Mouse (Mus musculus): ENCODE data around the gene Ryr2. TPM values are rescaled to one million over a fixed set of nuclear protein-coding genes. Genes with fewer than 3 reads are reported as not detected.

The Ryr2 gene
- polyA plus RNA-seq, 1 experiment from 2014 or later = 22.0 TPM

DNA sequence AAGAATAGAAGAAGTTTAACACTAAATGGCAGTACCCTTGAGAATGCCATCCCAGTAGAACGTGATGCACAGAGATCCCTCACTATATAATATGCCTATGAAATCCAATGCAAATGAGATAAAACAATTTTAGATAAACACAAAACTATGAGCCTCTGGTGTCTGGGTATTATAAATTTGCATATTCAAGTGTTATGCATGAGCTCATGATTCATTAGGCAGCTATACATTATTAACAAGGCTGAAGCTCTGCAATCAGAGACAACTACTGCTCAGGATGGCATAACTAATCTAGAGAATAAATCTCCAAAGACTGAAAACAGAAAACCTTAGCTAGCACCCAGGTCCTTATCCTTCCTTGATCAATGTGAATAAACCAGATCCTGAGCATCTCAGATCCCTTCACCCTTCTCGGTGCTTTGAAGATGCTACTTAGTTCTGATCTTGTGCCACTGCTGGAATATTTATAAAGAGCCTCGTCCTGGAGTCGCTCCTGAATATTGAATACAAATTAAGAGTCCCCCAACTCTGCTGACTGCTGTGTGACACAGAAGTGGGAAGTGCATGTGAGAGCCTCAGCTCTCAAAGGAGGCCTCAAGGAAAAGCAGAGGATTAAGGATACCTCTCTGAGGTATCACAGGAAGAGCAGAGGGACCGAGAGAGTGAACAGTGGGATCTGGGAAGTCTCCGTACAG lies 97.6 kb downstream of the Ryr2 start:
- H3K4me1 ChIP-seq = peaks cover 38% of the 10 kb centered on the region
- no peaks in the 10 kb centered on the region for H3K36me3 ChIP-seq
- no peaks in the 10 kb centered on the region for H3K9me3 ChIP-seq
- no peaks in the 10 kb centered on the region for H3K27me3 ChIP-seq (ENCODE audit: insufficient read depth, poor library complexity, severe bottlenecking)
- no peak overlapping the region for H3K4me3 ChIP-seq
- no peak overlapping the region for H3K27ac ChIP-seq
- 74% methylated on average over 6 of the region's 6 CpGs for WGBS
- DNase-seq (ENCODE audit: low spot score) = no peak

DNA sequence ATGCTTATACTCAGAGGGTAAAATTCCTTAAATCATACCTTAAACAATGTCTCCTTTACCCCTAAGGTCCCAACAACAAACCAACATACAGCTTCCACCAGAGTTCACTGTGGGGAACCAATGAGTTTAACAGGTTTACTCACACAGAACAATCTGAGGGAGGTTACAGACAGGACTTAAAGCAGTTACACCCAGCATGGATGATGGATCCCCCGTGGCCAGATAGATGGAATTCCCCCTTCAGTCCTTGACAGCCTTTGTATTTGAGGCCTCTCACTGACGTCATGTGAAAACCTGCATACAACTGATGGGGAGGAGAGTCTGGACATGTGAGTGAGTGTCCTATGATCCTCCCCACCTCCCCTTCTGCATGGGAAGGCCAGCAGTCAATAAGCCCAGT lies 99.2 kb downstream of the Ryr2 start:
- H3K4me1 ChIP-seq = peaks cover 38% of the 10 kb centered on the region
- WGBS = 72% methylated on average over 2 of the region's 2 CpGs
- H3K36me3 ChIP-seq = no peaks in the 10 kb centered on the region
- no peak overlapping the region for H3K4me3 ChIP-seq
- H3K27ac ChIP-seq = no peak overlapping the region
- H3K9me3 ChIP-seq = no peaks in the 10 kb centered on the region
- H3K27me3 ChIP-seq (ENCODE audit: insufficient read depth, poor library complexity, severe bottlenecking) = no peaks in the 10 kb centered on the region
- DNase-seq (ENCODE audit: low spot score) = no peak

DNA sequence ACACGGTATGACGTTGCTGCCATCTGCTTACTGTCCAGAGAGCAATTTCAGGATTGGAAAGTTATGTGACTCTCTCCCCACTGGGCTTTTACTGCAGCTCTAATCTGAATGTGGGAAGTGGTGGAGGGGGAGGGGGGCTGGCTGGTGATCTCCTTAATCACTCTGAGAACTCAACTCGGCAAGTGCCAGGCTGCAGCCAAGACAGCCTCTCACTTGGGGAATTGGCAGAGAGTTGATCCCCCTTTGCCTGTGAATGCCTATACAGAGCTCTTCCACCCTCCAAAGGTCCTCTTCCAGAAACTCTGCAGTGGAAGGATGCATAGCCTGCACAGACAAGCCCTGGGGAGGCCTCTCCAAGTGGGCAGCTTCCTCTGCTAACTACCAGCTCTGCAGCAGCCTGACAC lies 104.9 kb downstream of the Ryr2 start:
- Histone ChIP-seq H3K27me3 (ENCODE audit: insufficient read depth, poor library complexity, severe bottlenecking) (no peaks in the 10 kb centered on the region), H3K27ac (0 out of 2 replicates have a peak overlapping the region, but pooled peaks have one; percentile 23), H3K4me3 (no peak overlapping the region), H3K4me1 (peaks cover 40% of the 10 kb centered on the region), H3K36me3 (no peaks in the 10 kb centered on the region), H3K9me3 (no peaks in the 10 kb centered on the region)
- 30% methylated on average over 3 of the region's 3 CpGs for WGBS
- DNase-seq (ENCODE audit: low spot score) = peak; percentile 78

DNA sequence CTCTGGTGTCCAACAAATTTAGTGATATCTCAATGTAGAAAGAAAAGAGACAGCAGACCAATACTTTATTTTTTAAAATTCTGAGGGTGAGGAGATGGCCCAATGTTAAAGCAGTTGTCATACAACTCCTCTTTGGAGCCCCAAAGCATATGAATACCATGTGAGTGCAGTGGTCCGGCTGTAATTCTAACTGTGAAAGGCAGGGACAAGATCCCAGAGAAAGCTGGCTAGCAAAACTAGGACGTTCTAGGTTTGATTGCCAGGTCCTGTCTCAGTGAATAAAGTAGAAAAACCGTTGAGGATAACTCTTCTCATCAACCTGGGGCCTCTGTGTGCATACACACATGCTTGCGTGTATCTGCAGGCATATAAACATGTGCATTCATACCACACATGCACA lies 106.9 kb downstream of the Ryr2 start:
- Histone ChIP-seq H3K27me3 (ENCODE audit: insufficient read depth, poor library complexity, severe bottlenecking) (no peaks in the 10 kb centered on the region), H3K4me3 (no peak overlapping the region), H3K9me3 (no peaks in the 10 kb centered on the region), H3K4me1 (peaks cover 24% of the 10 kb centered on the region), H3K36me3 (no peaks in the 10 kb centered on the region), H3K27ac (no peak overlapping the region)
- WGBS = 69% methylated on average over 4 of the region's 4 CpGs
- DNase-seq (ENCODE audit: low spot score) = no peak

DNA sequence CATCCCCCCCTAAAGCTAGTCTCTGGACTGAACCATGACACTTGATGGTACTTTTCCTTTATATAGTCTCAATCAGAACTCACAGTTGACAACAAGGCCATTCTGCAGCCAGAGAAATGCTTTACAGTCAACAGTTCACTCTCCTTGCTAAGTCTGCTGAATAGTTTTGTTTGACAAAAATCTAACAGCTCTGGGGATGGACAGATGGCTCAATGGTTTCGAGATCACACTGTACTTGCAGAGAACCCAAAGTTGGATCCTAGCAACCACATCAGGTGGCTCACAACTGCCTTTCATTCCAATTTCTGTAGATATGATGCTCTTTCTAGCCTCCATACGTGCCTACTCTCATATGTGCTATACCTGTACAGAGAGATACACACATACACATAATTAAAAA lies 109.4 kb downstream of the Ryr2 start:
- no peaks in the 10 kb centered on the region for H3K36me3 ChIP-seq
- no peaks in the 10 kb centered on the region for H3K9me3 ChIP-seq
- H3K27ac ChIP-seq = no peak overlapping the region
- 84% methylated on average over 2 of the region's 2 CpGs for WGBS
- H3K4me1 ChIP-seq = peaks cover 15% of the 10 kb centered on the region
- no peaks in the 10 kb centered on the region for H3K27me3 ChIP-seq (ENCODE audit: insufficient read depth, poor library complexity, severe bottlenecking)
- DNase-seq (ENCODE audit: low spot score) = no peak
- no peak overlapping the region for H3K4me3 ChIP-seq

DNA sequence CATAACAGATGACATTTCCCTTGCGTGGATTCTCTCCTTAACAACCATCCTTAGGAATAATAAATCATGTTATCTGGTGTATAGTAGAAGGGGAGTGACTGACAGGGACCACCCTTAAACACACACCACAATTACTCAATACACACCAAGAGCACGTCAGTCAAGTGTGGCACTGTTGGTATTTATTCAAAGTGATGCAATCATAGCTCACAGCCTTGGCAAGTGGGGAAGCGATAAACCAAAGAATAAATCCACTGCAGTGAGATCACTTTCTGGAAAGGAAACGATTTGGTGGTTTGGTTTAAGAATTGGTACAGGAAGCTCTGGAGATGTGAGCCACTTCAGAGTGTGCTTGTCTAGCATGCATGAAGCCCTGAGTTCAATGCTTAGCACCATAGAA lies 119.2 kb downstream of the Ryr2 start:
- no peaks in the 10 kb centered on the region for H3K27me3 ChIP-seq (ENCODE audit: insufficient read depth, poor library complexity, severe bottlenecking)
- no peak overlapping the region for H3K4me3 ChIP-seq
- no peak for DNase-seq (ENCODE audit: low spot score)
- WGBS = 79% methylated on average over 4 of the region's 4 CpGs
- 0 out of 2 replicates have a peak, but pooled peaks cover 4% of the 10 kb centered on the region for H3K4me1 ChIP-seq
- no peak overlapping the region for H3K27ac ChIP-seq
- H3K9me3 ChIP-seq = no peaks in the 10 kb centered on the region
- H3K36me3 ChIP-seq = peaks cover 3% of the 10 kb centered on the region; the same call in 1 of the 2 replicates

DNA sequence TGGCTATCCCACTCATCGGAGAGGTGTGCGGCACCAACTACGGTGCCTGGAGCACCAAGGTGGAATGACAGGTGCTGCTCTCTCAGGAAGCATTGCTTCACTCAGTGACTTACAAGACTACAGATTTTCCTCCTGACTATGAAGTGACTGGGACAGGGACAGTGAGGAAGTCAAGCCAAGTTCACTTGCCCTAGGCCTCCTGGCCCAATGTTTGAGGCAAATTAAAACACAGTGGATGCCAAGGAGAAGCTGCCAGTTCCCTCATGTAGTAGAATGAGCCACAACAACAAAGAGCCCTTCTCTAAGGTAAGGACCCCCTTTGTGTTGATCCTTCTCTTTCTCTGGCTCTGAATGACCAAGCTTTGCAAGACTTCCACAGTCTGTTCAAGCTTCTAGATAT lies 121.7 kb downstream of the Ryr2 start:
- H3K27me3 ChIP-seq (ENCODE audit: insufficient read depth, poor library complexity, severe bottlenecking) = no peaks in the 10 kb centered on the region
- DNase-seq (ENCODE audit: low spot score) = no peak
- peaks cover 3% of the 10 kb centered on the region; the same call in 1 of the 2 replicates for H3K36me3 ChIP-seq
- 0 out of 2 replicates have a peak, but pooled peaks cover 4% of the 10 kb centered on the region for H3K4me1 ChIP-seq
- WGBS = 97% methylated on average over 3 of the region's 3 CpGs
- no peaks in the 10 kb centered on the region for H3K9me3 ChIP-seq
- H3K27ac ChIP-seq = no peak overlapping the region
- no peak overlapping the region for H3K4me3 ChIP-seq

DNA sequence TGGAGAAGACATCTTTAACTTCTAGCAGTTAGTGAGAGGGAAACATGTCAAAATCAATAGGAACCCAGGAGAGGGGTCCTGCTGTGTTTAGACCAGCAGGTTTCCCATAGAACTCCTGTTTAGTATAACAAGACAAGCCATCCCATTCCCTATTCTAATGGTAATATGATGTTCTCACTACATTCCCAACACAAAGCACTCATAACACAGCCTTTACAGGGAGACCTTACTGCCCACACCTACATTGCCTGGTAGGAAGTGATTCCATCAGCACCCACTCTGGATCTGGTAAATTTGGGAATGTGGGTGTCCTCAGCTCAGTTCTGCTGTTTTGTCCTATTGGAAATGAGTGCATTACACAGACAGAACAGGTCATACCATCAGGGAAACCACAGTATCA lies 127.7 kb downstream of the Ryr2 start:
- Histone ChIP-seq H3K9me3 (no peaks in the 10 kb centered on the region), H3K27me3 (ENCODE audit: insufficient read depth, poor library complexity, severe bottlenecking) (no peaks in the 10 kb centered on the region), H3K4me3 (no peak overlapping the region), H3K36me3 (no peaks in the 10 kb centered on the region), H3K4me1 (peaks cover 19% of the 10 kb centered on the region; the same call in 1 of the 2 replicates), H3K27ac (no peak overlapping the region)
- no peak for DNase-seq (ENCODE audit: low spot score)

DNA sequence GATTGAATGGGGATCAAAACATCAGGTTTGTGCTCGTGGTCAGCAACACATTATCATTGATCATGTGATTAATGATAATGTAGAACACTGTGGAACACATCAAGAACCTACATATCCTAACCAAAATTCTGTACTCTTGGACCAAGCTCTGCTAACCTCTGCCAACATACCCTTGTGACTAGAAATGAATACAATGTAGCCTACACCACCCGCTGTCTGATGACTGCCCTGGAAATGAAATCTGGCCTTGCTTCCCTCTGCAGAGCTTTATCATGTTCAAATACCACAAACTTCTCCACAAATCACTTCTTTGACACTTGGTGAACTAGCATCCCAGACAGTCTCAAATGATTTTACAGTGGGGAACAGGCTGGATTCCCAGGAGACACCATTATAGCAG lies 128.4 kb downstream of the Ryr2 start:
- H3K36me3 ChIP-seq = no peaks in the 10 kb centered on the region
- WGBS = 81% methylated on average over 2 of the region's 2 CpGs
- no peak for DNase-seq (ENCODE audit: low spot score)
- H3K4me1 ChIP-seq = peaks cover 19% of the 10 kb centered on the region; the same call in 1 of the 2 replicates
- no peak overlapping the region for H3K4me3 ChIP-seq
- H3K27me3 ChIP-seq (ENCODE audit: insufficient read depth, poor library complexity, severe bottlenecking) = no peaks in the 10 kb centered on the region
- H3K27ac ChIP-seq = no peak overlapping the region
- H3K9me3 ChIP-seq = no peaks in the 10 kb centered on the region

DNA sequence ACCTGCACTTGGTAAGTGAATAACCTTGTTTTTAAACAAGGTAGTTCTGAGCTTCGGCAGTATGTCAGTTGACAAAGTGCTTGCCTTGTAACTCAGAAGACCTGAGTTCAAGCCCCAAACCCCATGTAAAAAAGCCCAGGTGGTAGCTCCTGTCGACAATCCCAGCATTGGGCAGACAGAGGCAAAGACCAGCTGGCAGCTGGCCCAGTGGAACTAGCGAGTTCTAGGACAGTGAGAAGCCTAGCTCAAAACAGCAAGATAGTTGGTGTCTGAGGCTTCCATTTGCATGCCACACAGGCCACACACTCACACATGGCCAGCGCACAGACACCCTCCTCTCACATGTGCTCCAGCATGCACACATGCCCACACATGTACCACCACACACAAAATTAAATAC lies 129.1 kb downstream of the Ryr2 start:
- whole genome bisulfite sequencing = 80% methylated on average over 4 of the region's 4 CpGs
- H3K36me3 ChIP-seq = no peaks in the 10 kb centered on the region
- DNase-seq (ENCODE audit: low spot score) = no peak
- no peaks in the 10 kb centered on the region for H3K9me3 ChIP-seq
- H3K4me3 ChIP-seq = no peak overlapping the region
- no peak overlapping the region for H3K27ac ChIP-seq
- H3K27me3 ChIP-seq (ENCODE audit: insufficient read depth, poor library complexity, severe bottlenecking) = no peaks in the 10 kb centered on the region
- peaks cover 19% of the 10 kb centered on the region; the same call in 1 of the 2 replicates for H3K4me1 ChIP-seq

DNA sequence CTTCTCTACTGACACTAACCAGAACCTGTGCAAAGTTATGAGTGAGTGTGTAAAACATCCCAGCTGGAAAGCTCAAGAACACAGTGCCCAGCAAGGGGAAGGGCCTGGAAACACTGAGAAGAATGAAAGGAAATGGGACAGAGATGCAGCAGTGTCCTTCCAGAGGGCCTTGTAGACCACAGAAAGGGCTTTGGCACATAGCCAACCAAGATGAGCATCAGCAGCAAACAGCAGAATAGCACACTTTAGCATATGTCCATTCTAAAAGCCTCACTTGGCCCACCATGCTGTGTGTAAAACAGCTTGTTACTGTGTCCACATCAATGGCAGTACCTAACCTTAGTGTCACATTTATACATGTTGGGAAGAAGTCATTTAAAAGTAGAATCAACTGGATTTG lies 142.4 kb downstream of the Ryr2 start:
- H3K4me3 ChIP-seq = no peak overlapping the region
- no peaks in the 10 kb centered on the region for H3K9me3 ChIP-seq
- H3K27ac ChIP-seq = no peak overlapping the region
- no peaks in the 10 kb centered on the region for H3K27me3 ChIP-seq (ENCODE audit: insufficient read depth, poor library complexity, severe bottlenecking)
- peaks cover 46% of the 10 kb centered on the region for H3K4me1 ChIP-seq
- DNase-seq (ENCODE audit: low spot score) = peak; percentile 38
- H3K36me3 ChIP-seq = no peaks in the 10 kb centered on the region

DNA sequence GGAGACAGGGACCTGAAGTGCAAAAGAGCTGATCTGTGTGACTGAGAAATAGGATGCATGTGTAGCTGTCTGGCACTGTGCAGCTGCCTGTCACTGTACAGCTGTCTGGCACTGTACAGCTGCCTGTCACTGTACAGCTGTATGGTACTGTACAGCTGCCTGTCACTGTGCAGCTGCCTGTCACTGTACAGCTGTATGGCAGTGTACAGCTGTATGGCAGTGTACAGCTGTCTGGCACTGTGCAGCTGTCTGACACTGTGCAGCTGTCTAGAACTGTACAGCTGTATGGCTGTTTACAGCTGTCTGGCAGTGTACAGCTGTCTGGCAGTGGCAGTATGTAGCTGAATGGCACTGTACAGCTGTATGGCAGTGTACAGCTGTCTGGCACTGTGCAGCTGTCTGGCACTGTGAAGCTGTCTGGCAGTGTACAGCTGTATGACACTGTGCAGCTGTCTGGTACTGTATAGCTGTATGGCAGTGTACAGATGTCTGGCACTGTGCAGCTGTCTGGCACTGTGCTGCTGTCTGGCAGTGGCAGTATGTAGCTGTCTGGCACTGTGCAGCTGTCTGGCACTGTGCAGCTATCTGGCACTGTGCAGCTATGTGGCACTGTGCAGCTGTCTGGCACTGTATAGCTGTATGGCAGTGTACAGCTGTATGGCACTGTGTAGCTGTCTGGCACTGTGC lies 147.1 kb downstream of the Ryr2 start:
- H3K27ac ChIP-seq = no peak overlapping the region
- peaks cover 49% of the 10 kb centered on the region for H3K4me1 ChIP-seq
- no peaks in the 10 kb centered on the region for H3K27me3 ChIP-seq (ENCODE audit: insufficient read depth, poor library complexity, severe bottlenecking)
- DNase-seq (ENCODE audit: low spot score) = no peak
- no peak overlapping the region for H3K4me3 ChIP-seq
- H3K9me3 ChIP-seq = no peaks in the 10 kb centered on the region
- H3K36me3 ChIP-seq = no peaks in the 10 kb centered on the region

DNA sequence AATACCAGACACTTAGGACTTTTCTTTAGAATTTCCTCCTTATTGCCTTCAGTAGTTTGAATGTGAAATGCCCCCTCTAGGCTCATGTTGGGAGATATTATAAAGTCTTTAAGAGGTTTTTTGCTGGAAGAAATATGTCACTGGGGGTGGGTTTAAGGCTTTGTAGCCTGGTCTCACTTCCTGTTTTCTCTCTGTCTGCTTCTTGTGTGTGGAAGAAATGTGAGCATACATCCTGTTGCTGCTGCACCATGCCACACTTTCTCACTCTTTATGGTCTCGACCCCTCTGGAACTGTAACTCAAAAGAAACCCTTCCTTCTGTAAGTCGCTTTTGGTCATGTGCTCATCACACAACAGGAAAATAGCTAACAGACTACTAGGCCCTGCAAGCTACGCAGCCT lies 147.9 kb downstream of the Ryr2 start:
- H3K27me3 ChIP-seq (ENCODE audit: insufficient read depth, poor library complexity, severe bottlenecking) = no peaks in the 10 kb centered on the region
- peaks cover 43% of the 10 kb centered on the region for H3K4me1 ChIP-seq
- H3K27ac ChIP-seq = no peak overlapping the region
- H3K36me3 ChIP-seq = no peaks in the 10 kb centered on the region
- no peaks in the 10 kb centered on the region for H3K9me3 ChIP-seq
- no peak for DNase-seq (ENCODE audit: low spot score)
- no peak overlapping the region for H3K4me3 ChIP-seq
- WGBS = 75% methylated on average over 3 of the region's 3 CpGs
